Mouse (Mus musculus) thymus, postnatal 0 days (tissue): ENCODE measurements around the gene Tmem161a. TPM values are rescaled to one million over a fixed set of nuclear protein-coding genes. Genes with fewer than 3 reads are reported as not detected.

ENCODE experiments used
- DNase-seq: peaks from one replicate; pipeline ENCODE4 v3.0.0-alpha.2; 2015; ENCODE audit warnings: low spot score
- polyA plus RNA-seq: library from polyadenylated mRNA; unstranded; fragments of >200 nt; fragmentation: Nextera tagmentation; extraction: Ambion mirVana; gene quantifications from 2 replicates; pipeline ENCODE4 v1.2.1, GENCODE M21; 2015

Tmem161a gene
- polyA plus RNA-seq, 1 experiment from 2014 or later = 44.1 TPM

- DNase-seq = no peak
Observed at GRCm38 (mm10) chr8:70159211-70159610, 12.9 kb upstream of the Tmem161a start.

- peak; percentile 68 for DNase-seq
Observed at GRCm38 (mm10) chr8:70160015-70160414, 12.1 kb upstream of the Tmem161a start.

GRCm38 (mm10) chr8:70163316-70163715, 8.8 kb upstream of the Tmem161a start:
- DNase-seq = no peak

GRCm38 (mm10) chr8:70166504-70167110, 5.5 kb upstream of the Tmem161a start:
- peak; percentile 89 for DNase-seq

GRCm38 (mm10) chr8:70170116-70170515, 2.0 kb upstream of the Tmem161a start:
- DNase-seq = no peak

GRCm38 (mm10) chr8:70170748-70171147, 1.4 kb upstream of the Tmem161a start:
- no peak for DNase-seq

- no peak for DNase-seq
Observed at GRCm38 (mm10) chr8:70171240-70171639, 916 bp upstream of the Tmem161a start.

GRCm38 (mm10) chr8:70173320-70173719, 1.2 kb downstream of the Tmem161a start:
- no peak for DNase-seq

GRCm38 (mm10) chr8:70174079-70174478, 1.9 kb downstream of the Tmem161a start:
- no peak for DNase-seq

- no peak for DNase-seq
Observed at GRCm38 (mm10) chr8:70178231-70178630, 6.1 kb downstream of the Tmem161a start.

GRCm38 (mm10) chr8:70179082-70179481, 6.9 kb downstream of the Tmem161a start:
- peak; percentile 34 for DNase-seq

GRCm38 (mm10) chr8:70181212-70181902, 9.2 kb downstream of the Tmem161a start:
- no peak for DNase-seq

GRCm38 (mm10) chr8:70181903-70182252, 9.7 kb downstream of the Tmem161a start:
- no peak for DNase-seq

- DNase-seq = no peak
Observed at GRCm38 (mm10) chr8:70183194-70183593, 11.0 kb downstream of the Tmem161a start.

GRCm38 (mm10) chr8:70188707-70189106, 16.6 kb downstream of the Tmem161a start:
- no peak for DNase-seq

- no peak for DNase-seq
Observed at GRCm38 (mm10) chr8:70193238-70193637, 21.1 kb downstream of the Tmem161a start.

- no peak for DNase-seq
Observed at GRCm38 (mm10) chr8:70194191-70194590, 22.0 kb downstream of the Tmem161a start.

- no peak for DNase-seq
Observed at GRCm38 (mm10) chr8:70195762-70196161, 23.6 kb downstream of the Tmem161a start.

GRCm38 (mm10) chr8:70197603-70198002, 25.4 kb downstream of the Tmem161a start:
- no peak for DNase-seq

GRCm38 (mm10) chr8:70200098-70200681, 28.0 kb downstream of the Tmem161a start:
- peak; percentile 21 for DNase-seq

- DNase-seq = no peak
Observed at GRCm38 (mm10) chr8:70201417-70201816, 29.3 kb downstream of the Tmem161a start.

- DNase-seq = no peak
Observed at GRCm38 (mm10) chr8:70203072-70203471, 30.9 kb downstream of the Tmem161a start.

- DNase-seq = no peak
Observed at GRCm38 (mm10) chr8:70204757-70205156, 32.6 kb downstream of the Tmem161a start.
